Mouse (Mus musculus): ENCODE data around the gene Psmb7. TPM values are rescaled to one million over a fixed set of nuclear protein-coding genes. Genes with fewer than 3 reads are reported as not detected.

The Psmb7 gene
- polyA plus RNA-seq (2012; rRNA removed) = 81.7 and 99.0 TPM in 2 replicates

- Histone ChIP-seq H3K4me3 (ENCODE audit: control insufficient read depth, insufficient read depth, low read length) (peak within 1 kb of the TSS; percentile 60), H3K27me3 (ENCODE audit: control insufficient read depth, insufficient read depth, low read length) (no peaks in the 10 kb centered on the region; the same call in 1 of the 2 replicates), H3K27ac (ENCODE audit: control insufficient read depth, insufficient read depth, low read length) (no peak within 1 kb of the TSS), H3K4me1 (replicated peaks; ENCODE audit: control insufficient read depth, insufficient read depth, low read length) (peaks cover 5% of the 10 kb centered on the region), H3K36me3 (ENCODE audit: control insufficient read depth, insufficient read depth, low read length) (peaks cover 18% of the 10 kb centered on the region)
- WGBS = 4% methylated on average over 52 of the region's 52 CpGs
- TF ChIP-seq CTCF (IDR thresholded peaks at IDR 0.05; ENCODE audit: borderline replicate concordance, control insufficient read depth, extremely low read depth, insufficient read depth, low read length, poor library complexity) (no peak), POLR2A (IDR thresholded peaks at IDR 0.05; ENCODE audit: control insufficient read depth, extremely low read depth, insufficient read depth, low read length, poor library complexity) (peak; percentile 47; the same call in 1 of the 2 replicates)
- DNase-seq = peak; percentile 85
These were observed at the start of gene Psmb7 for GRCm38 (mm10) chr2:38643625-38644427. Gene Psmb7 (minus strand): TSS chr2:38644087.

- Histone ChIP-seq H3K4me1 (replicated peaks; ENCODE audit: control insufficient read depth, insufficient read depth, low read length) (peaks cover 5% of the 10 kb centered on the region), H3K27me3 (ENCODE audit: control insufficient read depth, insufficient read depth, low read length) (no peaks in the 10 kb centered on the region; the same call in 1 of the 2 replicates), H3K36me3 (ENCODE audit: control insufficient read depth, insufficient read depth, low read length) (no peaks in the 10 kb centered on the region), H3K4me3 (ENCODE audit: control insufficient read depth, insufficient read depth, low read length) (no peak overlapping the region), H3K27ac (ENCODE audit: control insufficient read depth, insufficient read depth, low read length) (no peak overlapping the region)
- WGBS = 30% methylated on average over 8 of the region's 8 CpGs
- peak; percentile 45 for DNase-seq
- no peak for TF ChIP-seq POLR2A (IDR thresholded peaks at IDR 0.05; ENCODE audit: control insufficient read depth, extremely low read depth, insufficient read depth, low read length, poor library complexity)
- TF ChIP-seq CTCF (IDR thresholded peaks at IDR 0.05; ENCODE audit: borderline replicate concordance, control insufficient read depth, extremely low read depth, insufficient read depth, low read length, poor library complexity) = peak; percentile 49; the same call in 1 of the 2 replicates
These were observed 47.7 kb upstream of the Psmb7 start for GRCm38 (mm10) chr2:38691542-38691941.

GRCm38 (mm10) chr2:38689881-38690280 is 46.0 kb upstream of the Psmb7 start:
- Histone ChIP-seq H3K27me3 (ENCODE audit: control insufficient read depth, insufficient read depth, low read length) (no peaks in the 10 kb centered on the region; the same call in 1 of the 2 replicates), H3K27ac (ENCODE audit: control insufficient read depth, insufficient read depth, low read length) (no peak overlapping the region), H3K4me3 (ENCODE audit: control insufficient read depth, insufficient read depth, low read length) (no peak overlapping the region), H3K4me1 (replicated peaks; ENCODE audit: control insufficient read depth, insufficient read depth, low read length) (peaks cover 5% of the 10 kb centered on the region), H3K36me3 (ENCODE audit: control insufficient read depth, insufficient read depth, low read length) (no peaks in the 10 kb centered on the region)
- no peak for DNase-seq
- no peak for TF ChIP-seq CTCF (IDR thresholded peaks at IDR 0.05; ENCODE audit: borderline replicate concordance, control insufficient read depth, extremely low read depth, insufficient read depth, low read length, poor library complexity)
- no peak for TF ChIP-seq POLR2A (IDR thresholded peaks at IDR 0.05; ENCODE audit: control insufficient read depth, extremely low read depth, insufficient read depth, low read length, poor library complexity)
- WGBS = 73% methylated on average over 1 of the region's 1 CpGs

GRCm38 (mm10) chr2:38688791-38689520 is 45.1 kb upstream of the Psmb7 start:
- TF ChIP-seq CTCF (IDR thresholded peaks at IDR 0.05; ENCODE audit: borderline replicate concordance, control insufficient read depth, extremely low read depth, insufficient read depth, low read length, poor library complexity) = peak; percentile 62; the same call in 1 of the 2 replicates
- no peak for TF ChIP-seq POLR2A (IDR thresholded peaks at IDR 0.05; ENCODE audit: control insufficient read depth, extremely low read depth, insufficient read depth, low read length, poor library complexity)
- Histone ChIP-seq H3K4me3 (ENCODE audit: control insufficient read depth, insufficient read depth, low read length) (peak overlapping the region; percentile 27), H3K36me3 (ENCODE audit: control insufficient read depth, insufficient read depth, low read length) (no peaks in the 10 kb centered on the region), H3K27ac (ENCODE audit: control insufficient read depth, insufficient read depth, low read length) (no peak overlapping the region), H3K4me1 (replicated peaks; ENCODE audit: control insufficient read depth, insufficient read depth, low read length) (peaks cover 5% of the 10 kb centered on the region), H3K27me3 (ENCODE audit: control insufficient read depth, insufficient read depth, low read length) (no peaks in the 10 kb centered on the region; the same call in 1 of the 2 replicates)
- peak; percentile 46 for DNase-seq
- WGBS = 12% methylated on average over 29 of the region's 29 CpGs

- H3K4me3 ChIP-seq (ENCODE audit: control insufficient read depth, insufficient read depth, low read length) = no peak overlapping the region
- H3K36me3 ChIP-seq (ENCODE audit: control insufficient read depth, insufficient read depth, low read length) = no peaks in the 10 kb centered on the region
- 82% methylated on average over 3 of the region's 3 CpGs for WGBS
- no peaks in the 10 kb centered on the region; the same call in 1 of the 2 replicates for H3K27me3 ChIP-seq (ENCODE audit: control insufficient read depth, insufficient read depth, low read length)
- no peak for TF ChIP-seq POLR2A (IDR thresholded peaks at IDR 0.05; ENCODE audit: control insufficient read depth, extremely low read depth, insufficient read depth, low read length, poor library complexity)
- no peak for TF ChIP-seq CTCF (IDR thresholded peaks at IDR 0.05; ENCODE audit: borderline replicate concordance, control insufficient read depth, extremely low read depth, insufficient read depth, low read length, poor library complexity)
- peaks cover 5% of the 10 kb centered on the region for H3K4me1 ChIP-seq (replicated peaks; ENCODE audit: control insufficient read depth, insufficient read depth, low read length)
- no peak overlapping the region for H3K27ac ChIP-seq (ENCODE audit: control insufficient read depth, insufficient read depth, low read length)
- DNase-seq = no peak
These were observed 41.9 kb upstream of the Psmb7 start for GRCm38 (mm10) chr2:38685746-38686145.

GRCm38 (mm10) chr2:38683083-38683482 is 39.2 kb upstream of the Psmb7 start:
- no peaks in the 10 kb centered on the region for H3K27me3 ChIP-seq (ENCODE audit: control insufficient read depth, insufficient read depth, low read length)
- WGBS = 87% methylated on average over 5 of the region's 5 CpGs
- H3K4me3 ChIP-seq (ENCODE audit: control insufficient read depth, insufficient read depth, low read length) = no peak overlapping the region
- no peaks in the 10 kb centered on the region for H3K4me1 ChIP-seq (replicated peaks; ENCODE audit: control insufficient read depth, insufficient read depth, low read length)
- H3K27ac ChIP-seq (ENCODE audit: control insufficient read depth, insufficient read depth, low read length) = no peak overlapping the region
- no peaks in the 10 kb centered on the region for H3K36me3 ChIP-seq (ENCODE audit: control insufficient read depth, insufficient read depth, low read length)
- TF ChIP-seq CTCF (IDR thresholded peaks at IDR 0.05; ENCODE audit: borderline replicate concordance, control insufficient read depth, extremely low read depth, insufficient read depth, low read length, poor library complexity) = no peak
- TF ChIP-seq POLR2A (IDR thresholded peaks at IDR 0.05; ENCODE audit: control insufficient read depth, extremely low read depth, insufficient read depth, low read length, poor library complexity) = no peak
- DNase-seq = no peak

All from thymus, adult 2 months (tissue).